Mouse (Mus musculus) bone marrow macrophage, adult 2 months (primary cell): ENCODE measurements around the gene Atg7.

Experiments used
- CTCF ChIP-seq: IDR thresholded peaks from 2 replicates; pipeline ENCODE4 v1.5.1; 2012; ENCODE audit warnings: low read depth, mild to moderate bottlenecking, low read length, moderate library complexity
- POLR2A ChIP-seq: IDR thresholded peaks from 2 replicates; pipeline ENCODE4 v1.6.1; 2012; ENCODE audit warnings: mild to moderate bottlenecking, low read depth, low read length, borderline replicate concordance

- TF ChIP-seq CTCF (no peak), POLR2A (no peak)
These were observed 155.0 kb downstream of the Atg7 start for GRCm38 (mm10) chr6:114797901-114798300.
